In the genomic region with DNA sequence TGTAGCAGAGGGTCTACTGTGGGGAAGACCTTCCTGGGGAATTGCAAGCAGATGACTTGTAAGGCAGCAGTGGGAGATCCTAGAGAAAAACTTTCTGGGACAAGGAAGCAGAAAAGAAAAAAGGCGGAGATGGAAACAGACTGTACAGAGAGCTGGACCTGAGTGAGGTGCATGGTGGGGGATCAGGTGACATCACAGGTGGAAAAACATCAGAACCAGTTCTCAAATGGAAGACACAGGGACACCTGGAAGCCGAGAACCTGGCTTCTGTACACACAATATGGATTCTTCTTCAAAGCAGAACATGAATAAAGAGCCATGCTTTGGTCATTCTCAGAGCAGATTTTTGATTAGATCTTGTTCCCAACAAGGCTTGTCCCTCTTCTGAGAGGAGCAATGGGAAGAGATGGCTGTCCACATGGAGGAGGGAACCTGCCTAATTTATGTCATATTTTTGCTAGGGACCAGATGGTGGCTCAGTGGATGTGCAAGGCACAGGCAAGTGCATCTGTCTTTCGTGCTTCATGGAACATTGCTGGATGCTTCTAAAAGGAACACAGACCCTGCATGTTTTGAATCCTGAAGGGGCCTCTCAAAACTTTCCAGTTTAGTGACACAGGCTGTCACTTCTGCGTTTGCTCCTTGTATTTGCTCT, we compare ENCODE assay signal across 21 mouse cellular contexts.
DNase-seq lines count a peak whose midpoint lies in the region; ATAC-seq and TF ChIP-seq lines count a peak whose summit lies in the region.
"Had no signal": no experiment of that assay in that cellular context is flagged by ENCODE, and none has a peak within 500 bp of the region (broad histone marks: within the 10 kb centered on the region; RNA-seq: fewer than 3 reads in every experiment).

No protein-coding gene starts in this region.

- H3K27me3 ChIP-seq in hindbrain, postnatal 0 days (ENCODE audit: insufficient read depth, low read length), result no peaks in the 10 kb centered on the region
- H3K27me3 ChIP-seq in hindbrain, embryonic 12.5 days, result no peaks in the 10 kb centered on the region
- no peaks in the 10 kb centered on the region for H3K27me3 ChIP-seq in cerebellum, adult 2 months (ENCODE audit: control insufficient read depth, insufficient read depth, low read length)
- H3K27me3 ChIP-seq: embryonic facial prominence, embryonic 15.5 days; heart, embryonic 12.5 days; hindbrain, embryonic 15.5 days; stomach, embryonic 15.5 days had no signal

- no peak overlapping the region for H3K9ac ChIP-seq in hindbrain, postnatal 0 days (replicated peaks; ENCODE audit: low read length)
- no peak overlapping the region for H3K9ac ChIP-seq in hindbrain, embryonic 12.5 days
- H3K9ac ChIP-seq: embryonic facial prominence, embryonic 15.5 days; heart, embryonic 12.5 days; hindbrain, embryonic 15.5 days; liver, postnatal 0 days; stomach, embryonic 15.5 days had no signal

- WGBS in hindbrain, postnatal 0 days, result 75% methylated on average over 4 of the region's 4 CpGs
- 86% methylated on average over 4 of the region's 4 CpGs for WGBS in hindbrain, embryonic 12.5 days
- WGBS in cerebellum, adult 2 months, result 22% methylated on average over 4 of the region's 4 CpGs

- no peaks in the 10 kb centered on the region for H3K36me3 ChIP-seq in hindbrain, postnatal 0 days (ENCODE audit: insufficient read depth, low read length)
- H3K36me3 ChIP-seq in hindbrain, embryonic 12.5 days, result no peaks in the 10 kb centered on the region
- H3K36me3 ChIP-seq: embryonic facial prominence, embryonic 15.5 days; forebrain, embryonic 10.5 days; heart, embryonic 12.5 days; hindbrain, embryonic 15.5 days; midbrain, embryonic 10.5 days; stomach, embryonic 15.5 days had no signal

- H3K27ac ChIP-seq in hindbrain, postnatal 0 days, result peak overlapping the region; percentile 22; the same call in 1 of the 2 replicates
- H3K27ac ChIP-seq in hindbrain, embryonic 12.5 days, result no peak overlapping the region
- H3K27ac ChIP-seq in cerebellum, adult 2 months (ENCODE audit: insufficient read depth, low read length), result peak overlapping the region; percentile 43
- H3K27ac ChIP-seq: embryonic facial prominence, embryonic 15.5 days; forebrain, embryonic 10.5 days; hindbrain, embryonic 15.5 days; midbrain, embryonic 10.5 days; stomach, embryonic 15.5 days had no signal

- DNase-seq in hindbrain, postnatal 0 days (ENCODE audit: low spot score), result peak; percentile 51
- peak; percentile 89 for DNase-seq in brain, adult 2 months (ENCODE audit: low read depth, low spot score)
- peak; percentile 55 to 72 for DNase-seq in cerebellum, adult 2 months
- DNase-seq in layer of hippocampus, adult 18-20 months (ENCODE audit: low spot score in 2 of 2), result peak; percentile 34 to 69
- no peak for DNase-seq in c-Kit-positive CD71-positive TER-119-positive erythroid progenitor cells, embryonic 14.5 days (ENCODE audit: low spot score)
- DNase-seq: adrenal gland, adult 8-10 months; B cell, adult 2 months; kidney, adult 8-10 months; kidney, postnatal 25 days; liver; liver, postnatal 0 days; lung, postnatal 4 days; retina, postnatal 1 day had no signal

- 0 out of 2 replicates have a peak, but pooled peaks have one; percentile 59 for ATAC-seq in hindbrain, postnatal 0 days
- ATAC-seq in hindbrain, embryonic 12.5 days (ENCODE audit: low FRiP score), result no peak
- ATAC-seq in inflammation-experienced regulatory T-cells, adult 6 months, result no peak
- ATAC-seq: liver, postnatal 0 days had no signal

- no peak overlapping the region for H3K4me2 ChIP-seq in hindbrain, postnatal 0 days (ENCODE audit: low read depth, low read length)
- no peak overlapping the region for H3K4me2 ChIP-seq in hindbrain, embryonic 12.5 days (replicated peaks)
- H3K4me2 ChIP-seq: embryonic facial prominence, embryonic 15.5 days; heart, embryonic 12.5 days; hindbrain, embryonic 15.5 days; stomach, embryonic 15.5 days had no signal

- no peak for TF ChIP-seq POLR2A in cerebellum, adult 2 months (IDR thresholded peaks at IDR 0.05; ENCODE audit: borderline replicate concordance, insufficient read depth, low read length)

- no peaks in the 10 kb centered on the region for H3K9me3 ChIP-seq in hindbrain, postnatal 0 days (ENCODE audit: low read length)
- H3K9me3 ChIP-seq in hindbrain, embryonic 12.5 days (replicated peaks), result no peaks in the 10 kb centered on the region
- H3K9me3 ChIP-seq: embryonic facial prominence, embryonic 15.5 days; forebrain, embryonic 10.5 days; heart, embryonic 12.5 days; hindbrain, embryonic 15.5 days; midbrain, embryonic 10.5 days; stomach, embryonic 15.5 days had no signal

- H3K4me3 ChIP-seq in hindbrain, postnatal 0 days (ENCODE audit: low read length), result no peak overlapping the region
- no peak overlapping the region for H3K4me3 ChIP-seq in hindbrain, embryonic 12.5 days
- no peak overlapping the region for H3K4me3 ChIP-seq in cerebellum, adult 2 months (replicated peaks; ENCODE audit: insufficient read depth, low read depth, low read length)
- H3K4me3 ChIP-seq: embryonic facial prominence, embryonic 15.5 days; forebrain, embryonic 10.5 days; heart, embryonic 12.5 days; hindbrain, embryonic 15.5 days; midbrain, embryonic 10.5 days; stomach, embryonic 15.5 days had no signal

- TF ChIP-seq CTCF in hindbrain, postnatal 0 days (IDR thresholded peaks at IDR 0.05; ENCODE audit: low read depth), result no peak
- TF ChIP-seq CTCF in cerebellum, adult 2 months (IDR thresholded peaks at IDR 0.05; ENCODE audit: borderline replicate concordance, insufficient read depth, low read depth, low read length), result no peak

- H3K4me1 ChIP-seq in hindbrain, postnatal 0 days (ENCODE audit: insufficient read depth, low read length), result no peaks in the 10 kb centered on the region
- no peaks in the 10 kb centered on the region for H3K4me1 ChIP-seq in hindbrain, embryonic 12.5 days
- H3K4me1 ChIP-seq in cerebellum, adult 2 months (ENCODE audit: control insufficient read depth, insufficient read depth, low read length), result peaks cover 10% of the 10 kb centered on the region; the same call in 1 of the 2 replicates
- H3K4me1 ChIP-seq: embryonic facial prominence, embryonic 15.5 days; forebrain, embryonic 10.5 days; heart, embryonic 12.5 days; hindbrain, embryonic 15.5 days; midbrain, embryonic 10.5 days; stomach, embryonic 15.5 days had no signal
